Mouse (Mus musculus): Measurements from ENCODE around the gene Dgki.

Dgki gene

GRCm38 (mm10) chr6:36844258-36844657, 455.7 kb downstream of the Dgki start:
- no peak for DNase-seq (ENCODE audit: low spot score)

GRCm38 (mm10) chr6:36843031-36843488, 456.9 kb downstream of the Dgki start:
- DNase-seq (ENCODE audit: low spot score), result no peak

GRCm38 (mm10) chr6:36842101-36842922, 457.7 kb downstream of the Dgki start:
- DNase-seq (ENCODE audit: low spot score), result no peak

- DNase-seq (ENCODE audit: low spot score), result no peak
Measured at GRCm38 (mm10) chr6:36841701-36842100, 458.3 kb downstream of the Dgki start.

GRCm38 (mm10) chr6:36841174-36841573, 458.8 kb downstream of the Dgki start:
- no peak for DNase-seq (ENCODE audit: low spot score)

GRCm38 (mm10) chr6:36838747-36839146, 461.2 kb downstream of the Dgki start:
- DNase-seq (ENCODE audit: low spot score), result no peak

- no peak for DNase-seq (ENCODE audit: low spot score)
Measured at GRCm38 (mm10) chr6:36835351-36835750, 464.6 kb downstream of the Dgki start.

GRCm38 (mm10) chr6:36834695-36835265, 465.2 kb downstream of the Dgki start:
- no peak for DNase-seq (ENCODE audit: low spot score)

- DNase-seq (ENCODE audit: low spot score), result no peak
Measured at GRCm38 (mm10) chr6:36832681-36833080, 467.3 kb downstream of the Dgki start.

GRCm38 (mm10) chr6:36832207-36832606, 467.8 kb downstream of the Dgki start:
- no peak for DNase-seq (ENCODE audit: low spot score)

- no peak for DNase-seq (ENCODE audit: low spot score)
Measured at GRCm38 (mm10) chr6:36830371-36830925, 469.5 kb downstream of the Dgki start.

- no peak for DNase-seq (ENCODE audit: low spot score)
Measured at GRCm38 (mm10) chr6:36819784-36820050, 480.3 kb downstream of the Dgki start.

GRCm38 (mm10) chr6:36819019-36819783, 480.8 kb downstream of the Dgki start:
- DNase-seq (ENCODE audit: low spot score), result no peak

- DNase-seq (ENCODE audit: low spot score), result no peak
Measured at GRCm38 (mm10) chr6:36818281-36819018, 481.5 kb downstream of the Dgki start.

GRCm38 (mm10) chr6:36816666-36817065, 483.3 kb downstream of the Dgki start:
- no peak for DNase-seq (ENCODE audit: low spot score)

- DNase-seq (ENCODE audit: low spot score), result no peak
Measured at GRCm38 (mm10) chr6:36815992-36816391, 484.0 kb downstream of the Dgki start.

GRCm38 (mm10) chr6:36812666-36813515, 487.1 kb downstream of the Dgki start:
- DNase-seq (ENCODE audit: low spot score), result no peak

- DNase-seq (ENCODE audit: low spot score), result no peak
Measured at GRCm38 (mm10) chr6:36810448-36810847, 489.5 kb downstream of the Dgki start.

GRCm38 (mm10) chr6:36809747-36810285, 490.2 kb downstream of the Dgki start, which contains the start of gene Ptn:
Gene Ptn (minus strand): TSS chr6:36810220.
- no peak for DNase-seq (ENCODE audit: low spot score)

- DNase-seq (ENCODE audit: low spot score), result no peak
Measured at GRCm38 (mm10) chr6:36809311-36809726, 490.7 kb downstream of the Dgki start.
